ENCODE assay signal across 9 mouse cellular contexts in the genomic region with DNA sequence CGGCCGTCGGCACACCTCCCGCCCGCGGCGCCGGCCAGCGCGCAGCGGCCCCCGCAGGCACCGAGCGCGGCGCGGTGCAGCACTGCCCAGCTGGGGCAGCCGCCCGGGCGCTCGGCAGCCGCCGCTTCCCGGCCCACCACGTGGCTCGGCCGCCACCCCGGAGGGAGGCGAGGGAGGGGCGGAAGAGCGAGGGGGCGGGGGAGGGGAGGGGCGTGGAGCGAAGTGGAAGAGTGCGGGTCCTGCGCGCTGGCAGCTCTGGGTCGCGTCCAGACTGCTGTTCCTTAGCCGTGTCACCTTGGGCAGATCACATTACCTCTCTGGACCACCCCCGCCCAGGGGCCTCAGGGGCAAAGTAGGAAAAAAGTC. TPM values are rescaled to one million over a fixed set of nuclear protein-coding genes. Genes with fewer than 3 reads are reported as not detected.
DNase-seq lines count a peak whose midpoint lies in the region; ATAC-seq lines count a peak whose summit lies in the region.
"Had no signal": no experiment of that assay in that cellular context is flagged by ENCODE, and none has a peak within 500 bp of the region (broad histone marks: within the 10 kb centered on the region; RNA-seq: fewer than 3 reads in every experiment).

Gene Nkain1 (minus strand): TSS at position 126 of the 366 bp plus-strand sequence.

- H3K4me3 ChIP-seq in forebrain, embryonic 12.5 days (replicated peaks), result peak within 1 kb of the TSS; percentile 95
- H3K4me3 ChIP-seq in hindbrain, embryonic 12.5 days, result peak within 1 kb of the TSS; percentile 96
- peak within 1 kb of the TSS; percentile 75 for H3K4me3 ChIP-seq in midbrain, embryonic 10.5 days

- H3K36me3 ChIP-seq in forebrain, embryonic 12.5 days (replicated peaks), result no peaks in the 10 kb centered on the region
- no peaks in the 10 kb centered on the region for H3K36me3 ChIP-seq in hindbrain, embryonic 12.5 days
- H3K36me3 ChIP-seq in midbrain, embryonic 10.5 days, result no peaks in the 10 kb centered on the region

- H3K4me2 ChIP-seq in forebrain, embryonic 12.5 days, result peak within 1 kb of the TSS; percentile 75
- peak within 1 kb of the TSS; percentile 75 for H3K4me2 ChIP-seq in hindbrain, embryonic 12.5 days (replicated peaks)

- H3K27ac ChIP-seq in forebrain, embryonic 12.5 days, result peak within 1 kb of the TSS; percentile 86
- peak within 1 kb of the TSS; percentile 94 for H3K27ac ChIP-seq in hindbrain, embryonic 12.5 days
- H3K27ac ChIP-seq in midbrain, embryonic 10.5 days (replicated peaks), result peak within 1 kb of the TSS; percentile 93

- peak within 1 kb of the TSS; percentile 97 for H3K9ac ChIP-seq in forebrain, embryonic 12.5 days
- H3K9ac ChIP-seq in hindbrain, embryonic 12.5 days, result peak within 1 kb of the TSS; percentile 98

- no peaks in the 10 kb centered on the region for H3K9me3 ChIP-seq in forebrain, embryonic 12.5 days
- no peaks in the 10 kb centered on the region for H3K9me3 ChIP-seq in hindbrain, embryonic 12.5 days (replicated peaks)
- no peaks in the 10 kb centered on the region for H3K9me3 ChIP-seq in midbrain, embryonic 10.5 days (replicated peaks)

- DNase-seq in cerebellum, adult 11-12 months, result peak; percentile 69
- no peak for DNase-seq in cerebellum, postnatal 4 days (ENCODE audit: low spot score in 2 of 2)
- DNase-seq in Muller cell, postnatal 12 days (ENCODE audit: inconsistent ontology term), result peak; percentile 70
- DNase-seq in left cerebral cortex, adult 8-10 months (ENCODE audit: low spot score in 2 of 2), result no peak
- peak; percentile 74 for DNase-seq in midbrain, embryonic 10.5 days (ENCODE audit: low spot score)
- no peak for DNase-seq in natural killer cell, adult 2 months (ENCODE audit: low spot score in 2 of 2)

- WGBS in forebrain, embryonic 12.5 days, result under 1% methylated on average over 35 of the region's 41 CpGs
- WGBS in hindbrain, embryonic 12.5 days, result 3% methylated on average over 14 of the region's 41 CpGs
- under 1% methylated on average over 41 of the region's 41 CpGs for WGBS in midbrain, embryonic 10.5 days

- ATAC-seq in forebrain, embryonic 12.5 days (ENCODE audit: low FRiP score), result peak; percentile 85
- ATAC-seq in hindbrain, embryonic 12.5 days (ENCODE audit: low FRiP score), result peak; percentile 81

- peaks cover 45% of the 10 kb centered on the region for H3K4me1 ChIP-seq in forebrain, embryonic 12.5 days
- H3K4me1 ChIP-seq in hindbrain, embryonic 12.5 days, result peaks cover 50% of the 10 kb centered on the region
- peaks cover 49% of the 10 kb centered on the region for H3K4me1 ChIP-seq in midbrain, embryonic 10.5 days

- H3K27me3 ChIP-seq in forebrain, embryonic 12.5 days, result no peaks in the 10 kb centered on the region; the same call in 1 of the 2 replicates
- no peaks in the 10 kb centered on the region for H3K27me3 ChIP-seq in hindbrain, embryonic 12.5 days
- H3K27me3 ChIP-seq in midbrain, embryonic 10.5 days (ENCODE audit: low read depth, poor library complexity, severe bottlenecking), result peaks cover 24% of the 10 kb centered on the region

RNA-seq across cellular contexts. Expression of gene Nkain1, which starts in this region (rescaled TPM):
- 7.0 and 11.0 TPM in 2 replicates for polyA plus RNA-seq in forebrain, embryonic 12.5 days (2016; fragmentation: Nextera tagmentation; extraction: Ambion mirVana)
- polyA plus RNA-seq in hindbrain, embryonic 12.5 days (2016; fragmentation: Nextera tagmentation; extraction: Ambion mirVana), result 13.9 and 16.2 TPM in 2 replicates
- total RNA-seq in left cerebral cortex, adult 8-10 months (2022), result 10 to 100 TPM; 37.8 to 40.9 (median 39.0) TPM
- 5.1 and 5.9 TPM in 2 replicates for polyA plus RNA-seq in midbrain, embryonic 10.5 days (2016; fragmentation: Nextera tagmentation; extraction: Ambion mirVana)
- total RNA-seq: neutrophil, adult 5-6 weeks had no signal

Comparison
In these comparisons a context has a peak if more than half of its experiments do, and no peak if none do; other contexts are left out.
1. DNase-seq: peak in cerebellum, adult 11-12 months (single experiment), Muller cell, postnatal 12 days (single experiment) and midbrain, embryonic 10.5 days (single experiment); none in cerebellum, postnatal 4 days (0 of 2), left cerebral cortex, adult 8-10 months (0 of 2) and natural killer cell, adult 2 months (0 of 2).
2. Peak in every context shown above with its lines, with median percentiles within 50 percentile points of each other: H3K27ac ChIP-seq and H3K4me3 ChIP-seq.